Mouse (Mus musculus) gastrocnemius, postnatal 14 days (tissue): Measurements from ENCODE around the gene Psmb5. TPM values are rescaled to one million over a fixed set of nuclear protein-coding genes. Genes with fewer than 3 reads are reported as not detected.

Experiments used
- DNase-seq: peaks from one replicate; pipeline ENCODE4 v3.0.0; 2021; ENCODE audit warnings: mixed read lengths
- intact Hi-C: fragments of 180-260 bp; cut with DNase I; formaldehyde crosslinking; loops from one replicate; pipeline ENCODE4 v1.15.1; 2025; ENCODE audit warnings: low total_unique reads
- long read RNA-seq, 2 experiments: library from polyadenylated mRNA; stranded (forward); transcript quantifications; one replicate each; pipeline ENCODE4 v2.0.0; 2021
- total RNA-seq, 2 experiments: library from RNA; stranded (reverse); gene quantifications; 2 replicates each; pipeline ENCODE4 v1.2.3; 2021

Gene Psmb5
- total RNA-seq, result 100 to 1,000 TPM; 196 to 203 TPM
- long read RNA-seq, experiment 1, transcript Psmb5-201 (3 exons, 899 nt), result major isoform, 220 of 226 reads
- long read RNA-seq, experiment 1, partial matches to known transcripts, result 5 of 226 reads
- long read RNA-seq, experiment 1, other reads (novel, unspliced or antisense), result 0 of 226 reads
- long read RNA-seq, experiment 2, transcript Psmb5-201 (3 exons, 899 nt), result major isoform, 211 of 217 reads
- long read RNA-seq, experiment 2, partial matches to known transcripts, result 3 of 217 reads
- long read RNA-seq, experiment 2, other reads (novel, unspliced or antisense), result 0 of 217 reads

DNA sequence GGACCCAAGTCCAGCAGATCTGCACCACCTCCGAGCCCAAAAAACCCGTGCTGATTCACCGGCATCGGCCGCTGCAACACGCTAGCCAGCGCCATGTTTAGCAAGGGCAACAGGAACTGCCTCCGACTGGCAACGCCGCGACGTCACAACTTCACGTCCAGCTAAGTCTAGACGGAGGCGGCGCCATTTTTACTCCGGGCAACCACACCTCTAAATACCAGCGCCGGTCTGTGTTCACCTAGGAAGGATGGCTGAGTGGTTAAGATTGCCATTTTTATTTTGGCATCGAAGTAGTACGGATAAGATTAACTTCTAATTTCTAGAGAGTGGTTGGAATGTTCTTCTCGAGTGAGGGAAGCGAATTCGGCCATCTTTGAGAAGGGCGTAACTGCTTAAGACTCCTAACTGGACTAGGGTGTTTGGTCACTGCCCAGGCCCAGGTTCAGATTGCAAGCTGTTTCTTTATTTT is at the start of gene Psmb5:
Gene Psmb5, minus strand, starts transcription at position 126 of the 469 bp plus-strand sequence.
- peak; percentile 87 for DNase-seq

DNA sequence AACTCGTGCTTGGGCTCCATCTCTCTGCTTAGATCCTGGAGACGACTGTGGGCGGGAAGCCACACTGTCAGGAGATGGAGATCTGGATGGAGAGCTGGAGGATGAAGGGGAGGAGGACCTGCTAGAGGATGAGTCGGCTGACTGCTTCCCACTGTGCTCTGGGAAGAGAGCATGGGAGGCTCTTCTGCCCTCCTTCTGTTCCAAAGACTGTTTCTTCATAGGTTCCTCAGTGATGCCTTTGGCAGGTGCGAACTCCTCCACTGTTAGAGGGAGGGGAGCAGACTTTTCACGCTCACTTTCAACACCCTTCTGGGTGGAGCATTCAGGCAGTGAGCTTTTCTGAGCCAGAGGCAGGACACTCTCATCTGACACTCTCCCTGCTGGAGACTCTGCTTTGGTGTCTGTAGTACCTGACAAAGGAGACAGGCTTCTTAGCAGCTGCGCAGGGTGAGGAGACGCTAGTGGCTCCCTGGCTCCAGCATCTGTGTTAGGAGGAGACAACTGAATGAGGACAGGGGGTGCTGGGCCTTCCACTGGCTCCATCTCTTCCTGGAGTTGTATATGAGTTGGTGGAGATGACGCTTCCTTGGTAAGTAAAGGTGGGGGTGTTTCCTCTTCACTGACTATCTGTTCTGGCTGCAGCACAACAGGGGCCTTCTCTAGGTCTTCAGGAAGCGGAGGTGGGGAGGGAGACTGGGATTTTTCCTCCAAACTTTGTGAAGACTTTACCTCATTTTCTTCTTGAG is 46.8 kb upstream of the Psmb5 start:
- DNase-seq, result no peak
- intact Hi-C loops, result no loop called here

More for the DNA sequence above, at the start of gene Psmb5:
- intact Hi-C loops, result no loop called here

- intact Hi-C loops, result no loop called here
- no peak for DNase-seq
Measured at GRCm38 (mm10) chr14:54660009-54660408, 42.2 kb upstream of the Psmb5 start.

GRCm38 (mm10) chr14:54653496-54653895 is 35.7 kb upstream of the Psmb5 start:
- intact Hi-C loops, result loop anchor here (5.0 kb wide), 1 partner anchor 49 kb away; no protein-coding TSS in a partner anchor

GRCm38 (mm10) chr14:54652787-54653186 is 35.0 kb upstream of the Psmb5 start:
- DNase-seq, result no peak
- intact Hi-C loops, result loop anchor here (5.0 kb wide), 1 partner anchor 50 kb away; no protein-coding TSS in a partner anchor

More at GRCm38 (mm10) chr14:54653496-54653895, 35.7 kb upstream of the Psmb5 start:
- peak; percentile 86 for DNase-seq

DNA sequence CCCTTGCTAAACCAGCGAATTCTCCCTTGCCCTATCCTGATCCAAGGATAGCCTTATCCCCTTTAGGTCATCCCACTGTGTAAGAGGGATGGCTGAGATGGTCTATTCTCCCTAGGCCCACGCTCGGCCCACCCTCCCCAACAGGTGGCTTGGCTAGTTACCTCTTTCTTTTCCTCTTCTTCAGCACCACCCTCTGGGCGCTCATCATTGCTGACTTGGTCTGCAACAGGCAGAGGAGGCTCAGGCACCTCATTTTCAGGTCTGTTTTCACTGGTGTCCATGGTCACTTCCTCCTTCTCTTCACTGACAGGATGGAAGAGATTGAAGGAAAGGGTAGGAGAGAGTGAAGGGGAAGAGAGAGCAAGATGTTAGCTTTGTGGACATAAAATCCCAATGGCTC is 33.7 kb upstream of the Psmb5 start:
- no peak for DNase-seq
- intact Hi-C loops, result loop anchor here (5.0 kb wide), 1 partner anchor 51 kb away; no protein-coding TSS in a partner anchor

DNA sequence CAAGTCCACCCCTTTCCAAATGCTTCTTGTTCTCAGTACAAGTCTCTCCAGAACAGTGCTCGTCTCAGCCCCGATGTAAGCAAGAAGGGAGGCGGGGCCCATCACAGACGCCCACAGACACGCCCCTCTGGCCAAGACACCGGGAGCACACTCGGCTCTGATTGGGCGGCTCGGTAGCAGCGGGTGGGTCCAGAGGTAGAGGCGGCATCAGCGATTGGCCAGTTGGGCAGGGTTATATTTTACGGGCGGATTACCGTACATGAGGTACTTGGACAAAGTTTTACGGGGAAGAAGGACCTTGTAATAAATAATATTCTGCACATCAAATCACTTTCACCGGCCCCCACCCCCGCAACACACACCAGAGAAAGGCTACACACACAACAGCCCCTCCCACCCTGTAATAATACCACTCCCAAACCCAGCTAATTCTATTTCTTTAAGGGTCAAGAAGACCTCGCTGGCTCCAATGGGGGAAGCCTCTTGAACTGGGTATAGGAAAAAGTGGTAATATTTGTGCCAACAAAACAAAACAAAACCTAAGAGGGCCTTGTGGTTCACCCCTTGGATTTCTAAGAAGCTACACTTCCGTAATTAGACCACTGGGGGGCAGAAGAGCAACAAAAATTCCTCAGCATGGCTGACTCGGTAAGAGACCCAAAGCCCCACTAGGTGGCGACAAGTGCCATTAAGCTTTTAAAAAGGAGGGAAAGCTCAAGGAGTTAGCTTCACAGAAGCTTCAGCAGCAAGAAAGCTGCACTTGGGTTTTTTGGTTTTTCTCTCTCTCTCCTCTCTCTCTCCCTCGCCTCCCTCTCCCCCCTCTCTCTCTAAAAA is 33.0 kb upstream of the Psmb5 start:
- intact Hi-C loops, result loop anchor here (5.0 kb wide), 1 partner anchor 51 kb away; no protein-coding TSS in a partner anchor
- peak; percentile 80 for DNase-seq

DNA sequence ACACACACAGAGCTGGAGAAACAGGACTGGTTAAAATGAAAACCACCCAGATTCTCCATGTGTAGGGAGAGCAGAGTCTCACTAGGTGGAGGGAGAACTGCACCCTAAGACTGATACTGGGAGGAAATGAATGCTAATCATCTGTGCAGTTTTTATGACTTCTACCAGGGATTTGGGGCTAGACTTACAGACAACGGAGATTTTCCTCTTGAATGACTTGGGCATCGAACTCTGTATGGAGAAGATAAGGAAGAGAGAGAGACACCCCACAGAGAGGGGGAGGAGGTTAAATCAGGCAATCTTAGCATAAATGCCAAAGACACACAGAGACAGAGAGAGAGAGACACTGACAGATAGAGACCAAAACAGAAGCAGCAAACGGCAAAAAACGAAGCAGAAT is 30.1 kb upstream of the Psmb5 start:
- intact Hi-C loops, result no loop called here
- no peak for DNase-seq

DNA sequence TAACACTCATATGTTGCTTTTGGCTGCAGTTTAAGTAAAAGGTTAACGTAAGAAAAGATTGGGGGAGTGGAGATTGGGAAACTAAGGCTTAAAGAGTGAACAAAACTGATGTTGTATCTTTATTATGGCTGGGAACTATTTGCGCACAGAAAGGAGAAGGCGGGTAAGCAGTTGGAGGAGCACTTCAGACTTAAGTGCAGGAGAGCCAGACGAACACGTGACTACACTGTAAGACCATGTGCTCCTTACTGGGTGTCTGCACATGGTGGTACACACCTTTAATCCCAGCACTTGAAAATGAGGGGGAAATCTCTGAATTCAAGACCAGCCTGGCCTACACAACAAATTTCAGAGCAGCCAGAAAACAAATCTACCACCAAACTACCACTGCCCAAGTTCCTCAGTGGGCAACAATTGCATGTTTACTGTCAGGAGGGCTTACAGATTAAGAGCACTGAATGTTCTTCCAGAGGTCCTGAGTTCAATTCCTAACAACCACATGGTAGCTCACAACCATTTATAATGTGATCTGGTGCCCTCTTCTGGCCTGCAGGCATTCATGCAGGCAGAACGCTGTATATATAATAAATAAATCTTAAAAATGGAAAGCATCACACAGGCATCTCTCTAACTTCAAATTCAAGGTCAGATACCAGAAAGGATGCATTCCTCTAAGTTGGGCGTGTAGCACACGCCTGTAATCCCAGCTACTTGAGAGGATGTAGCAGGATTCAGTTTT is 29.2 kb upstream of the Psmb5 start:
- no peak for DNase-seq
- intact Hi-C loops, result no loop called here

- intact Hi-C loops, result no loop called here
- DNase-seq, result no peak
Measured at GRCm38 (mm10) chr14:54646455-54646854, 28.6 kb upstream of the Psmb5 start.

GRCm38 (mm10) chr14:54644294-54644693 is 26.5 kb upstream of the Psmb5 start:
- DNase-seq, result no peak
- intact Hi-C loops, result loop anchor here (5.0 kb wide), 1 partner anchor 77 kb away; no protein-coding TSS in a partner anchor

DNA sequence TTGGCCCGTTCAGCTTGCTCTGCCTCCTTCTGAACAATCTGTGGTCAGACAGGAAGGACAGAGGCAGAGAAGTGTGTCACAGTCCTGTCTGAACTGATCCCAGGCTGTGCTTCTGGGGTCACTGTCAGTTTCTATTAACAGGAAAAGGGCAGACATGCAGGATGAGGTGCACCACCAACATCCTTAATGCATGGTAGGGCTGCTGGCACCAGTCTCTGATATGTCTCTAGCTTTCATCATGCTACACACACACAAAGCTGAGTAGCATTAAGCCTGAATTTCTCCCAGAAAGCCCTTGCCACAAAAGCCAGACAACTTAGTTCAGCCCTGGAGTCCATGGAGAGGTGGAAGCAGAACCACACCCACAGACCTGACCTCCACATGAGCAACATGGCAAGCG is 25.2 kb upstream of the Psmb5 start:
- intact Hi-C loops, result loop anchor here (5.0 kb wide), 1 partner anchor 76 kb away; no protein-coding TSS in a partner anchor

DNA sequence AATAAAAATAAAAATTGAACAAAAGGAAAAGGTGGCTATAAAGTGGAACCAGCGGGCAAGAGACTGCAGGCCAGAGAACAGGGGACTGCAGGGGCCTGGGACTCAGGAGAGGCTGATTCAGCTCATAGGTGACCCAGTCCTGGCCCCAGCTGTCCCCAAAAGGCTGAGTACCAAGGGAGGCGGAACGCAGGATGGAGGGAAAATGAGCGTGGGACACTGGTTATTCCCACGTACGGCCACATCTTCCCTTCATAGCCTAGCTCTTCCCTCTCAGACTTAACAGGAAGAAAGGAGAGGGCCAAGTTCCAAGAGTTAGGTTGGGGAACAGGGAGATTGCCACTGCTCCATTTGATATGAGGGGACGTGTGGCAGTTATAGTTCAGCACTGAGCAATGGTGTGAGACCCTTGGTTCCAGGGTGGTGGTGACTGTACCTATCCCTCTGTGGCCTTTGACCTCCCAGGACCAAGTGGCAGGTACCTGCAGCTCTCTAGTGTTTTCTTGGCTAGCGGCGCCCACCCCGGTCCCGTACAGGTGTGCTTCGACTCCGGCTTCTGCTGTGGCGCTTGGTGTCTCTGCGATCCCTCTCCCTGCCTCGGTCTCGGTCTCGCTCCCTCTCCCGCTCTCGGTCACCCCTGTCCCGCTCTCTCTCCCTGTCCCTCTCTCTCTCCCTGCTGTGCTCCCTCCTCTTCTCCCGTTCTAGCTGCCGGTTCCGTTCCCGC is 24.6 kb upstream of the Psmb5 start:
- intact Hi-C loops, result loop anchor here (5.0 kb wide), 1 partner anchor 75 kb away; no protein-coding TSS in a partner anchor
- DNase-seq, result no peak

More for the DNA sequence above, 25.2 kb upstream of the Psmb5 start:
- no peak for DNase-seq

DNA sequence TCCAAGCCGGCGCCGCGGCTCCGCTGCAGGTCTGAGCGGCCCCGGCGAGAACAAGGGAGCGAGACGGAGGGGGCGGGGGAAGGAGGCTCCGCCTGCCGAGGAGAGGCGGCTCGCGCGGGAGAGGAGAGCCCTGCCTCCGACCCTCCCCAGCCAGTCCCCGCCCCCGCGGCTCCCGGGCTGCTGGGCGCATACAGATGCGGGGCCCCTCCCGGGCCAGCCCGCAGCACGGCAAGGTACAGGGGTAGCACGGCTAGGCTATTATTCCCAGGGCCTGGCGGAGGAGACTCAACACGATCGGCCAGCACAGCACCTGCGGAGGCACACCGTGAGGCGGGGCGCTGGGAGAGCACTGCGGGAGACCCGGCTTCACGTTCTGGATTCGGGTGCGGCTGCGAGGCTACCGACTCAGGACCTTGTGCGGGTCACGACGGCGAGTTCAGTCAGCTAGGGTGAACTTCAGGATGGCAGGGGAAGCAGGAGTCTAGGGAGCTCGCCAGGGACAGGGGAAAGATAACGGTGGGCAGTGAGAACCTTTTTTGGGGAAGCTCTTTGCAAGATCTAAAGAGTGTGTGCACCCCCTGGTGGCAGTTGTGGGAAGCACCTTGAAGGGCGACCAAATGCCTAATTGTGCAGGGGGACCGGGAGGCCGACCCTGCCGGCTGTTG is 23.6 kb upstream of the Psmb5 start, which contains the start of gene Cdh24:
Gene Cdh24, minus strand, starts transcription at position 60 of the 665 bp plus-strand sequence.
- peak; percentile 87 for DNase-seq

DNA sequence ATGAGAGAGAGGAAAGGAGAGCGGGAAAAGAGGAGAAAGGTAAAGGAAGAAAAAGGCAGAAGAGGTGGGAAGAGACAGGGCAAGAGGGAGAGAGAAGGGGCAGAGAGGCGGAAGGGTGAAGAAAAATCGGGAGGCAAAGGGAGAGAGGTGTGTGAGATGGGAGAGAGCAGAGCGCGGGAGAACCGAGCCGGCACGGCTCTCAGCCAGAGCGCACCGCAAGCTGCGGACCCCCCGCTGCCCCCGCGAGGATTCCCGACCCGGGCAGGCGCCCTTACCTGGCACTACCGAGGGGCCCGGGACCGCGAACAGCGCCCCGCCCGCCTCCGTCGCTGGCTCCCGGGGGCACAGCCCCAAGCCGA is 23.1 kb upstream of the Psmb5 start, which contains the start of gene Gm17606:
Gene Gm17606, plus strand, starts transcription at position 7 of the 359 bp plus-strand sequence.
- DNase-seq, result no peak
- intact Hi-C loops, result loop anchor here (5.0 kb wide), 1 partner anchor 74 kb away; no protein-coding TSS in a partner anchor

More for the DNA sequence above, 23.6 kb upstream of the Psmb5 start, which contains the start of gene Cdh24:
- intact Hi-C loops, result loop anchor here (5.0 kb wide), 1 partner anchor 74 kb away; no protein-coding TSS in a partner anchor

DNA sequence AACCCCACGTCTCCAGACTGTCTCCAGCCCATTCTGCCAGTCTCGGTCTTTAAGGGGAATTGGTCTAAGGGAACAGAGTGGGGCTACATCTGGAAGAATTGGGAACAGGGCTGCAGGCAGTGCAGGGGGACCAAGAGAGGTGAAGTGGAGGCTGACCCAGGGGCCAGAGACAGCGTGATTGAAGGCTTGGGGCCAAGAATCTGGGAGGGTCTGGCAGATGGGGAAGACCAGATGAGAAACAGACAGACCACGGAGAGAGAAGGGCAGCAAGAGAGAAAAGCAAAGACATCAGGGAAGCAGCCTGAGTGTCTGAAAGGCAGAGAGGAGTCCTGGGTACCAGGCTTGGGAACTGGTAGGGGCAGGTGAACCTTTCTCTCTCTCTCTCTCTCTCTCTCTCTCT is 22.3 kb upstream of the Psmb5 start:
- intact Hi-C loops, result loop anchor here (5.0 kb wide), 1 partner anchor 73 kb away; no protein-coding TSS in a partner anchor
- DNase-seq, result no peak

GRCm38 (mm10) chr14:54638210-54638609 is 20.4 kb upstream of the Psmb5 start:
- DNase-seq, result no peak
- intact Hi-C loops, result loop anchor here (5.0 kb wide), 1 partner anchor 56 kb away; no protein-coding TSS in a partner anchor
